Mouse (Mus musculus): ENCODE data around the gene Ccdc88c. TPM values are rescaled to one million over a fixed set of nuclear protein-coding genes. Genes with fewer than 3 reads are reported as not detected.

Ccdc88c gene
- 100 to 1,000 TPM in 1 of 2 experiments, 10 to 100 TPM in 1; 77.8 to 118 TPM for polyA plus RNA-seq (2017; shearing (Covaris generic))

DNA sequence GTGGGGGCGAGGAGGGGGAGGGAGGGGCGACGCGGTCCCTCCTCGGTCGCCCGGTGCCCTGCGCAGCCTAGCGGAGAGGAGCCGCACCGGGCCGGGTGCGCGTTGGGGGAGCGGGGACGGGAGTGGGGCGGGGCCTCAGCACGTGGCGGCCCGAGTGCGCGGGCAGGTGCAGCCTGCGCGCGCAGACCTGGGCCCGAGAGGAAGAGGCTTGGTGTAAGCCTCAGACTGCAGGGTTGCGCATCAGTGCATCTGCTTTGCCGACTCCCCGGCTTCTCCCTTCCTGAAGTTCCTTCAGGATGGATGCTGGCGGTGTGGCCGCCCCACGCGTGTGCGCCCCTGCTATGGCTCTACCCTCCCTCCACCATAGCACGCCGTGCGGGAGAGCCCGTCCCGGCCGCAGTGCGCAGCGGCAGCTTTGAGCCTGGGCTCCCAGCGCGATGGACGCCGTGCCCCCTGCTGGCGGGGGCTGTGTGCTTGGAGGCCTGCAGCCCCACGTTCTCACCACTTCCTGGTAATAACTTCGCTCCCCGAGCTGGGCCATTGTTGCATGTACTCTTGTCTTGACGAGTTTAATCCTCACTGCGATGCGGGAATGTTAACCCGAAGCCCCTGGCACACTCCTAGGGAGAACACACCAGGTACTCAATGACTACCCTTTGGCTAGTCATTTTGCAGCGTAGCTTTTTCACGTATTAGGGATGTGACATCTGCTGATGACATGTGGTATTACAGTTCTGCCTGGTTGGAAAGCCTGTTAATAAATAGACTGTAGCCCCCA lies at the start of gene Ccdc88c:
Gene Ccdc88c (minus strand): TSS at position 103 of the 778 bp plus-strand sequence.

DNA sequence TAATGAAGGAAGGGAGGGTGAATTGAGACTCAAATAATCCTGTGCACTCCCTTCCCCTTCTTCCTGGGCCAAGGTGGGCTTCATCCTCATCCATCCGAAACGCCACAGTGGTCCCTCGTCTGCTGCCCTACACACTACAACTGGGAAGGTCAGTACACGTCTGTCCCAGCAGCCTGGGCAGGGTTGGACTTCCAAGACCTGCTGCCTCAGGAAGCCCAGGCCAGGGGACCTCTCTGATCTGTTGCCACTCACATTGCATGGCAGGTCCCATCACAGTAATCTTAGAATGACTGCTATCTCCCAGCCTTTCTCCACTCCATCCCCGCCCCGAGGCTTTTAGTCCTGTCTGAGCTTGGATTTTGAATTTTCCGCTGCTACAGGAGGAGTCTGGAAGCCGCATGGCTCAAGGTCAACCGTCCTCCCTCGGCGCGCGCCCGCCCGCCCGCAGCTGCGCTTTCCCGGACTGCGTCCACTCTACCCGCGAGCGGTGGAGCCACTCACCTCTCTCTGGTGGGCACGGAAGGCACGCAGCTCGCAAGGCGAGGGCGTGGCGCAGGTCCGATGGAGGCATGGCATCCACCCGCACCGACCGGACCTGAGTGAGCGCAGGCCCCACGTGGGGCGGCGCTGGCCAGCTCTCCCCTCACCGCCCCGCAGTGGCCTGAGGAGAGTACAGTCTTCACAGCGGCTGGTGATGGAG lies 121.1 kb downstream of the Ccdc88c start, which contains the start of gene Gpr68:
Gene Gpr68 (minus strand): TSS at position 601 of the 700 bp plus-strand sequence.

Other genes starting within 250 kb of the Ccdc88c start
- 1 to 10 TPM; 5.4 to 8.1 TPM for gene Dglucy, start 250.0 kb downstream of the Ccdc88c start, polyA plus RNA-seq (2017; shearing (Covaris generic))
- 10 to 100 TPM; 33.0 to 82.3 TPM for gene Gpr68, start 120.9 kb downstream of the Ccdc88c start, polyA plus RNA-seq (2017; shearing (Covaris generic))
- 10 to 100 TPM; 87.4 to 99.4 TPM for gene Ppp4r3a, start 54.6 kb upstream of the Ccdc88c start, polyA plus RNA-seq (2017; shearing (Covaris generic))

Measured in activated CD4-positive, CD25-positive, alpha-beta regulatory T cell (primary cell).